Mouse (Mus musculus) ES-E14 (cell line): ENCODE data around the gene Slc22a20.

Experiments
- ZC3H11A ChIP-seq: IDR thresholded peaks from 2 replicates; pipeline ENCODE4 v1.6.1; 2012; ENCODE audit warnings: low read depth, mild to moderate bottlenecking, inconsistent platforms, low read length, borderline replicate concordance
- ZNF384 ChIP-seq: IDR thresholded peaks from 2 replicates; pipeline ENCODE4 v1.6.1; 2012; ENCODE audit warnings: low read depth, low read length, inconsistent platforms

- TF ChIP-seq ZNF384 (no peak), ZC3H11A (no peak)
Measured at GRCm38 (mm10) chr19:5988027-5988814, 2.3 kb upstream of the Slc22a20 start.
